Mouse (Mus musculus): Measurements from ENCODE around the gene Osbpl2. TPM values are rescaled to one million over a fixed set of nuclear protein-coding genes. Genes with fewer than 3 reads are reported as not detected.
"Not testable (repeated sequence)": the region's sequence is repeated elsewhere in the genome, so short reads cannot be mapped to it uniquely, and the experiment has no call there.

Osbpl2 gene
- total and polyA plus RNA-seq, 3 experiments, result 22.0 to 25.6 (median 24.5) TPM

GRCm38 (mm10) chr2:180171522-180172070 is 52.5 kb downstream of the Osbpl2 start:
- peaks cover 72% of the 10 kb centered on the region for H3K36me3 ChIP-seq (replicated peaks)
- DNase-seq (ENCODE audit: low spot score), result peak; percentile 86
- no peaks in the 10 kb centered on the region for H3K9me3 ChIP-seq (replicated peaks)
- no peak for ATAC-seq (ENCODE audit: extremely low read depth, insufficient number of reproducible peaks, low FRiP score, poor library complexity, severe bottlenecking)
- H3K4me3 ChIP-seq (ENCODE audit: low read depth, low read length), result peak overlapping the region; percentile 91
- no peaks in the 10 kb centered on the region for H3K27me3 ChIP-seq (ENCODE audit: insufficient read depth, low read length)
- peaks cover 50% of the 10 kb centered on the region for H3K4me1 ChIP-seq (ENCODE audit: insufficient read depth, low read depth, low read length)
- TF ChIP-seq GATA2 (IDR thresholded peaks at IDR 0.05; ENCODE audit: borderline replicate concordance, low read depth, low read length), result no peak
- TF ChIP-seq POLR2AphosphoS5 (IDR thresholded peaks at IDR 0.05; ENCODE audit: insufficient replicate concordance, low read depth, low read length), result no peak
- TF ChIP-seq GATA1 (IDR thresholded peaks at IDR 0.05; ENCODE audit: borderline replicate concordance, low read length), result no peak
- TF ChIP-seq CTCF (IDR thresholded peaks at IDR 0.05; ENCODE audit: low read depth, low read length), result no peak
- no peak for TF ChIP-seq TAL1 (conservative IDR thresholded peaks at IDR 0.05; ENCODE audit: low read depth, low read length)

GRCm38 (mm10) chr2:180172152-180172551 is 53.0 kb downstream of the Osbpl2 start:
- ATAC-seq (ENCODE audit: extremely low read depth, insufficient number of reproducible peaks, low FRiP score, poor library complexity, severe bottlenecking) (no peak), DNase-seq (ENCODE audit: low spot score) (no peak)
- Histone ChIP-seq H3K36me3 (replicated peaks) (peaks cover 72% of the 10 kb centered on the region), H3K4me1 (ENCODE audit: insufficient read depth, low read depth, low read length) (peaks cover 55% of the 10 kb centered on the region), H3K27me3 (ENCODE audit: insufficient read depth, low read length) (no peaks in the 10 kb centered on the region), H3K9me3 (replicated peaks) (no peaks in the 10 kb centered on the region), H3K4me3 (ENCODE audit: low read depth, low read length) (peak overlapping the region; percentile 91)
- TF ChIP-seq CTCF (IDR thresholded peaks at IDR 0.05; ENCODE audit: low read depth, low read length), result no peak
- TF ChIP-seq GATA1 (IDR thresholded peaks at IDR 0.05; ENCODE audit: borderline replicate concordance, low read length), result no peak
- TF ChIP-seq POLR2AphosphoS5 (IDR thresholded peaks at IDR 0.05; ENCODE audit: insufficient replicate concordance, low read depth, low read length), result no peak
- TF ChIP-seq GATA2 (IDR thresholded peaks at IDR 0.05; ENCODE audit: borderline replicate concordance, low read depth, low read length), result no peak

GRCm38 (mm10) chr2:180173163-180173562 is 54.1 kb downstream of the Osbpl2 start:
- no peaks in the 10 kb centered on the region; the same call in 1 of the 2 replicates for H3K27me3 ChIP-seq (ENCODE audit: insufficient read depth, low read length)
- H3K4me1 ChIP-seq (ENCODE audit: insufficient read depth, low read depth, low read length), result peaks cover 61% of the 10 kb centered on the region
- no peaks in the 10 kb centered on the region for H3K9me3 ChIP-seq (replicated peaks)
- ATAC-seq (ENCODE audit: extremely low read depth, insufficient number of reproducible peaks, low FRiP score, poor library complexity, severe bottlenecking) (peak; percentile 35), DNase-seq (ENCODE audit: low spot score) (peak; percentile 58)
- H3K4me3 ChIP-seq (ENCODE audit: low read depth, low read length), result peak overlapping the region; percentile 91
- H3K36me3 ChIP-seq (replicated peaks), result peaks cover 76% of the 10 kb centered on the region
- no peak for TF ChIP-seq GATA2 (IDR thresholded peaks at IDR 0.05; ENCODE audit: borderline replicate concordance, low read depth, low read length)
- TF ChIP-seq CTCF (IDR thresholded peaks at IDR 0.05; ENCODE audit: low read depth, low read length), result peak; percentile 8; the same call in 1 of the 2 replicates

- not testable (repeated sequence) for H3K27me3 ChIP-seq (ENCODE audit: insufficient read depth, low read length); H3K9me3 ChIP-seq (replicated peaks); DNase-seq (ENCODE audit: low spot score); ATAC-seq (ENCODE audit: extremely low read depth, insufficient number of reproducible peaks, low FRiP score, poor library complexity, severe bottlenecking)
- peaks cover 79% of the 10 kb centered on the region for H3K36me3 ChIP-seq (replicated peaks)
- H3K4me1 ChIP-seq (ENCODE audit: insufficient read depth, low read depth, low read length), result peaks cover 62% of the 10 kb centered on the region
- peak overlapping the region; percentile 91; the same call in 1 of the 2 replicates for H3K4me3 ChIP-seq (ENCODE audit: low read depth, low read length)
These were observed 54.6 kb downstream of the Osbpl2 start for GRCm38 (mm10) chr2:180173711-180174110.

- no peaks in the 10 kb centered on the region; the same call in 1 of the 2 replicates for H3K27me3 ChIP-seq (ENCODE audit: insufficient read depth, low read length)
- peaks cover 62% of the 10 kb centered on the region for H3K4me1 ChIP-seq (ENCODE audit: insufficient read depth, low read depth, low read length)
- no peaks in the 10 kb centered on the region for H3K9me3 ChIP-seq (replicated peaks)
- TF ChIP-seq GATA2 (IDR thresholded peaks at IDR 0.05; ENCODE audit: borderline replicate concordance, low read depth, low read length) (no peak), TAL1 (conservative IDR thresholded peaks at IDR 0.05; ENCODE audit: low read depth, low read length) (no peak), POLR2AphosphoS5 (IDR thresholded peaks at IDR 0.05; ENCODE audit: insufficient replicate concordance, low read depth, low read length) (no peak), GATA1 (IDR thresholded peaks at IDR 0.05; ENCODE audit: borderline replicate concordance, low read length) (no peak), CTCF (IDR thresholded peaks at IDR 0.05; ENCODE audit: low read depth, low read length) (no peak)
- no peak for DNase-seq (ENCODE audit: low spot score)
- peaks cover 80% of the 10 kb centered on the region for H3K36me3 ChIP-seq (replicated peaks)
- no peak for ATAC-seq (ENCODE audit: extremely low read depth, insufficient number of reproducible peaks, low FRiP score, poor library complexity, severe bottlenecking)
- peak overlapping the region; percentile 21; the same call in 1 of the 2 replicates for H3K4me3 ChIP-seq (ENCODE audit: low read depth, low read length)
These were observed 55.0 kb downstream of the Osbpl2 start for GRCm38 (mm10) chr2:180174121-180174520.

GRCm38 (mm10) chr2:180175725-180176124 is 56.6 kb downstream of the Osbpl2 start:
- H3K27me3 ChIP-seq (ENCODE audit: insufficient read depth, low read length), result no peaks in the 10 kb centered on the region; the same call in 1 of the 2 replicates
- no peak for DNase-seq (ENCODE audit: low spot score)
- no peak for ATAC-seq (ENCODE audit: extremely low read depth, insufficient number of reproducible peaks, low FRiP score, poor library complexity, severe bottlenecking)
- peaks cover 88% of the 10 kb centered on the region for H3K36me3 ChIP-seq (replicated peaks)
- TF ChIP-seq POLR2AphosphoS5 (IDR thresholded peaks at IDR 0.05; ENCODE audit: insufficient replicate concordance, low read depth, low read length) (no peak), GATA1 (IDR thresholded peaks at IDR 0.05; ENCODE audit: borderline replicate concordance, low read length) (no peak), TAL1 (conservative IDR thresholded peaks at IDR 0.05; ENCODE audit: low read depth, low read length) (no peak), CTCF (IDR thresholded peaks at IDR 0.05; ENCODE audit: low read depth, low read length) (no peak), GATA2 (IDR thresholded peaks at IDR 0.05; ENCODE audit: borderline replicate concordance, low read depth, low read length) (no peak)
- H3K9me3 ChIP-seq (replicated peaks), result no peaks in the 10 kb centered on the region
- peaks cover 56% of the 10 kb centered on the region for H3K4me1 ChIP-seq (ENCODE audit: insufficient read depth, low read depth, low read length)
- no peak overlapping the region for H3K4me3 ChIP-seq (ENCODE audit: low read depth, low read length)

- no peaks in the 10 kb centered on the region; the same call in 1 of the 2 replicates for H3K27me3 ChIP-seq (ENCODE audit: insufficient read depth, low read length)
- no peak overlapping the region for H3K4me3 ChIP-seq (ENCODE audit: low read depth, low read length)
- no peak for TF ChIP-seq GATA1 (IDR thresholded peaks at IDR 0.05; ENCODE audit: borderline replicate concordance, low read length)
- TF ChIP-seq GATA2 (IDR thresholded peaks at IDR 0.05; ENCODE audit: borderline replicate concordance, low read depth, low read length), result no peak
- TF ChIP-seq CTCF (IDR thresholded peaks at IDR 0.05; ENCODE audit: low read depth, low read length), result no peak
- no peak for TF ChIP-seq TAL1 (conservative IDR thresholded peaks at IDR 0.05; ENCODE audit: low read depth, low read length)
- no peak for TF ChIP-seq POLR2AphosphoS5 (IDR thresholded peaks at IDR 0.05; ENCODE audit: insufficient replicate concordance, low read depth, low read length)
- ATAC-seq (ENCODE audit: extremely low read depth, insufficient number of reproducible peaks, low FRiP score, poor library complexity, severe bottlenecking) (no peak), DNase-seq (ENCODE audit: low spot score) (no peak)
- H3K36me3 ChIP-seq (replicated peaks), result peaks cover 99% of the 10 kb centered on the region
- H3K4me1 ChIP-seq (ENCODE audit: insufficient read depth, low read depth, low read length), result peaks cover 13% of the 10 kb centered on the region
- H3K9me3 ChIP-seq (replicated peaks), result no peaks in the 10 kb centered on the region
These were observed 62.4 kb downstream of the Osbpl2 start for GRCm38 (mm10) chr2:180181542-180181941.

Data from G1E (cell line).